Mouse (Mus musculus) heart, postnatal 36 days (tissue): ENCODE measurements around the gene Rc3h1. TPM values are rescaled to one million over a fixed set of nuclear protein-coding genes. Genes with fewer than 3 reads are reported as not detected.
"Not testable (repeated sequence)": the region's sequence is repeated elsewhere in the genome, so short reads cannot be mapped to it uniquely, and the experiment has no call there.

Source experiments
- DNase-seq, 2 experiments: peaks; one replicate each; pipeline ENCODE4 v3.0.0; 2021 to 2022
- intact Hi-C: fragments of 180-260 bp; cut with DNase I; formaldehyde crosslinking; loops from one replicate; pipeline ENCODE4 v1.15.1; 2025
- total RNA-seq, 2 experiments: library from RNA; stranded (reverse); gene quantifications; 2 replicates each; pipeline ENCODE4 v1.2.3; 2021

The Rc3h1 gene
- total RNA-seq, 2 experiments from 2014 or later, result 45.6 to 51.6 TPM

DNA sequence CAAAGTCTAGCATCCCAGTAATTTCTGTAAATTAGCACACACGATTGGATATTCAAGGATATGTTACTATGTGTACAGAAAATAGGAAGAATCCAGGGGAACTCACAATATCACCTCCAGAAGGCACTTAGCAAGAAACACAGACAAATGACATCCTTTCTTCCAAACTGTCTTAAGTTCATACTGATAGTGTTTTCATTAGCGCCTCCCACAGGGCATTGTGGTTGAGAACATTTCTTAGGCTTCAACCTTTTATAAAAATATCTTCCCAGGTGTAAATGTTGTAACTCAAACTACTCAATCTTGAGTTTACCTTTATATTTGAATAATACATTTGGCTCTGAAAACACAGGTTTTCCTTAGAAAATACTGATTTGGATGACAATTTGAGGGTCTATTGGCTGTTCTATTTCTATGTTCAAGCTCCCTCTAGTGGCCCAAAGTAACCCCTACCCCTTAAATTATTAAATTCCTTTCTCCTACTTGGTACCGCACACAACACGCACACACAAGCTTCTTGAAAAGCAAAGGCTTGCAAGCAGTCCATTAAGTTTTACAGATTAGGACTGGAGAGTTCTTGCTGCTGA, 27.8 kb downstream of the Rc3h1 start:
- no peak for DNase-seq
- intact Hi-C loops, result loop anchor here (1.0 to 5.0 kb wide), 5 partner anchors 37 to 191 kb away; partner anchors contain the start of gene Rabgap1l

DNA sequence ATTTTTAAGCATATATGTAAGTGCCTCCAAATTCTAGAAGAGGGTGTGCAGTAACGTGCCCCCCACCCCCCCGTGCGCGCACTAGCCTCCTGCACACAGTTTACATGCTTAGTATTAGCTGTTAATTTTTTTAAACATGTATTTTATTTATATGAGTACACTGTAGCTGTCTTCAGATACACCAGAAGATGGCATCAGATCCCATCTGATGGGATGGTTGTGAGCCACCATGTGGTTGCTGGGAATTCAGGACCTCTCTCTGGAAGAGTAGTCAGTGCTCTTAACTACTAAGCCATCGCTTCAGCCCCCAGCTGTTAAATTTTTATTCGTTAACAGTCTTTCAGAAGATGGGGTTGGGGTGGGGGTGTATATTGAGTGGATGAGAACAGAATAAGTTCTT, 29.3 kb downstream of the Rc3h1 start:
- no peak for DNase-seq
- intact Hi-C loops, result loop anchor here (2.0 kb wide), 1 partner anchor 81 kb away; no protein-coding TSS in a partner anchor

DNA sequence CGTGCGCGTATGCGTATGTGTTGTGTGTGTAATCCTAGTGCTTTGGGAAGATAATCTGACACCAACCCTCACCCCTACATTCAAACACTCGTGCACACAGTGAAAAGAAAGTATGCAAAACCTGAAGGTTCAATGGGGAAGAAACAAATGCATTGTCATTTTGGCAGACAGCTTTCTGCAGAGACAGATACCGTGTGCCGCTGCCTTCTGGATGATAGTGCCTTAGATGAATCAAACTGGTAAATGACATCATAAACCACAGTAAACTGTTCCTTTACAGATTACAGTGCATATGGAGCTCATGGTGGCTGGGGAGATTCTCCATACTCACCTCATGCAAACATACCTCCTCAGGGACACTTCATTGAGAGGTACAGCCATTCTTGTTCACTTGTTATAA, 57.0 kb downstream of the Rc3h1 start:
- intact Hi-C loops, result no loop called here

DNA sequence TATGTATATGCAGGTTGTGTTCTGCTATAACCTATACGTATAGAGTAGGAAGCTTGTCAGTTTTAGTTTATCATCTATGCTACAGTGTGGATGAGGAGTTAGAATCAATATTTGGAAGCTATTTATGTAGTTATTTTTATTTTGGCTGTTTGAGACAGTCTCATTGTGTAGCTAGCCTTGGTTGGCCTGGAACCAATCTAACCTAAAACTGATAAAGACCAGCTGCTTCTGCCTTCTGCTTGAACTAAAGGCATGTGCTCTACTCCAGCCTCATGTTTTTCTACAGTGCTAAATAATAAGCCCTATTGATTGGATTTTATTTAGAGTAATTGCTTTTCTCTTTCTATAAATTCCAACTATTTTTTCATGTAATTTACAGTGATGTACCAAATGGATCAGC, 61.0 kb downstream of the Rc3h1 start:
- intact Hi-C loops, result no loop called here
- DNase-seq, result no peak

More for the DNA sequence above, 57.0 kb downstream of the Rc3h1 start:
- no peak for DNase-seq

DNA sequence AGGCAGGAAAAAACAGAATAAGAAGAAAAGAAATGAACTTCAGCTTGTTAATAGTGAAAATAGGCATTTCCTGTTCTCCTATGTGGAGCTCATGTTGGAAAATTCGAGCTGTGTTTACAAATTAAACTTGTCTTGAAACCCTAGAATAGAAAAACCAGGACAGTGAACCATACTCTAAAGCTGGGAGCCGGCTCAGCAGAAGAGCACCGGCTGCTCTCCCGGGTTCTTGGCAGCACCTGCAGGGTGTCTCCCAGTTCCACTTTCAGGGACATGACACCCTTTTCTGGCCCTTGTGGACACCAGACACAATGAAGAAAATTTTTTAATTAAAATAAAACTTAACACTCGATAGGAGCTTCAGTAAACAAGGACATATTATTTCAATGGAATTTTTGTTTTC, 62.4 kb downstream of the Rc3h1 start:
- DNase-seq, result no peak
- intact Hi-C loops, result no loop called here

DNA sequence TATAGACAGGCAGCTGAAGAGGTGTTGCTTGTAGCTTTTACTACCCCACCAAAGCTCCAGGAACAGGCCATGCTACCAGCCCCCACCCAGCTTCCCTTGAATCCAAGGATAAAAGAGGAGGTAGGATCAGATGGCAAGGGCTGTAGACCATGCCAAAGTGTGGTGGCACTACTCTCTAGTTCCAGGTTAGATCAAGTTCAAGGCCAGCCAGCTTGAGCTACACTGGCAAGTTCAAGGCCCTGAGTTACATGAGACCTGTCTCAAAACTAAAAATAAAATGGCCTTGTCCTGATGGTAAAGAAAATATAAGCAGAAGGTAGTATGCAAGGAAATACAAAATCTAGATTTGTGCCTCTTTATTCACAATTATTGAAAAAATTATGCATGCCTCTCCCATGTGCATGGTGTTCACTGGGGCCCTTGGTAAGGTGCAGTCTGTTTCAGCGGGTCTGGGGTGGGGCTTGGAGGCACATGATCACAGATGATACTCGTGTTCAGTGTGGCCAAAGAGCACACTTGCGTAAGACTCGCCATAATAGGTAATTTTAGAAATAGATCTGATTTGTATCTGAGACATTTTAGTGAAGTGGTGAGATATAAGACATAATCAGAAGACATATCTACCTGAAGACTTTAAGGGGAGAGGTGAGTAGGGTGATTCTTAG, 72.0 kb downstream of the Rc3h1 start, which contains the start of gene Serpinc1:
Gene Serpinc1, plus strand, starts transcription at position 515 of the 665 bp plus-strand sequence.
- intact Hi-C loops, result no loop called here
- DNase-seq, result no peak

DNA sequence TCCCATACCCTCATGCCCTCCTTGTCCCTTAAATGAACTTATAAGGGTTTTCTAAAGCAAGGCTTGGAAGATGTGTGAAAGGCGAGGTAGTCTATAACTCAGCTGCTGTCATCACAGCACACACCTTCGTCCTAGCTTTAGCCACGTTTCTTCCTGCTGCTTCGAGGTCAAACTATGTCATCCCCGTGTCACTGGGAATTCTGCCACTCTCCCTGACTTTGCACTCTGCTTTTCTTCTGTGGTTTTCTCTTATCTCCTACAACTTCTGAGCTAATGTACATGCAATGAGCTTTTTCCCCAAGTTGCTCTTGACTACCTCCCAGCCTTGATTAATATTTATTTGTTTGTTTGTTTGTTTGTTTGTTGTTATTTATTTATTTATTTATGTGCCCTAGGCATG, 73.8 kb downstream of the Rc3h1 start:
- intact Hi-C loops, result no loop called here
- DNase-seq, result no peak

DNA sequence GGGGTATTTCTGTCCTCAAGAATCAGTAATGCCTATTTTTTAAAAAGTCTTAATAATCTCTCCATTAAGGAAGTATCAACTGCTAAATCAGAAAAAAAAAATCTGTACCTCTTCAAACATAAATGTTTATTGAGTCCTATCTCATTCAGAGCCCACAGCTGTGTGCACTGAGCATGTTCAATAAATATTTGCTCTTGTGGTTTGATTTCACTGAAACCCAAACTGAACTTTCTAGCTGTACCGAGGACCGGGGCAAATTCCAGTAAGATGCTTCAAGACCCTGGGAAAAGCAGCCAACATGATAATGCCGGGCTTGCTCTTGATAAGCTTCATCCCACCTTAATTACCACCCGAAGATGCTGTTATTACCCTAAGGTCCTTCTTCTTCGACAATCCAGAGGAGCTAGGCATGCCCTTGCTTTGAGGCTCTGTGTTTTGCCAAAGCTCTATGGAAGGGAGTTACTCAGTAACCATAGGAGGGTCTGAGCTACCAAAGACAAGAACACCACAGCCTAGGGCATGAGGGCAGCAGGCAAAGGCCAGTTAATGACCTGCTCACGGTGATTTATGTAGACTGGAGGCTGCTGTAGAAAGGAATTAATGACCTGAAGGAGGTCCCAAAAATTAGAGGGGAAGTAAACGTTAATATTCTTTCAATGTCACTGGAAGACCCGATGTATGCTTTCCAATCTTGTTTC, 74.5 kb downstream of the Rc3h1 start:
- intact Hi-C loops, result no loop called here
- DNase-seq, result no peak

DNA sequence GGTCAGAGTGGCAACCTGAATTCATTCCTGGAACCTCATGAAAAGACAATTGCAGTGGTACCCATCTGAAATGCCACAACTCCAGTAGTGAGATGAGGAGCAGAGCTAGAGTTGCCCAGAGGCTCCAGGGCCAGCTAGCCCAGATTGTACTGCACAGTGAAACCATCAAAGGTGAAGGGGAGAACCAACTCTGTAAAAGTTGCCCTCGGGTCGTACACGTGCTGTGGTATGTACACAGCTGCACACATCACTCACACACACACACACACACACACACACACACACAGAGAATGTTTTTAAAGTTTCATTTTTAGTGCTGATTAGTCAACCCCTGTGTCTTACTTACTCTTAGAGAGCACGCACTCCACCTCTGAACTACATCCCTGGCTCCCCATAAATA, 75.1 kb downstream of the Rc3h1 start:
- no peak for DNase-seq
- intact Hi-C loops, result no loop called here

DNA sequence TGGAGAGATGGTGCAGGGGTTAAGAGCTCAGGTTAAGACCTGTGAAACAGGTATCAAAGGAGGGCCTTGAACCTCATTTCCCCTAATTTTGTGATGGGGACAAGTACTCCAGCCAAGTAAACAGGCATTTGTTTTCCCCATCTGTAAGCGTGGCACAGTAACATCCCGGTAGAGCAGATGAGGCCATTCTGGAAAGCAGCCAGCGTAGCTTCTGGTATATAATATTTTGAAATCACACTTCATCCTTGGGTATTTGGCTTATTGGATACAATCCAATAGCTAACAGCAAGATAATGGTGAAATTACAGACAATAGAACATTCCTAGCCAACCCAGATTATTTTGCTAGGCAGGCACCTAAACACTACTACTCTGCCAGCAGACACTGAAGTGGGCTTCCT, 76.7 kb downstream of the Rc3h1 start:
- intact Hi-C loops, result no loop called here
- no peak for DNase-seq

DNA sequence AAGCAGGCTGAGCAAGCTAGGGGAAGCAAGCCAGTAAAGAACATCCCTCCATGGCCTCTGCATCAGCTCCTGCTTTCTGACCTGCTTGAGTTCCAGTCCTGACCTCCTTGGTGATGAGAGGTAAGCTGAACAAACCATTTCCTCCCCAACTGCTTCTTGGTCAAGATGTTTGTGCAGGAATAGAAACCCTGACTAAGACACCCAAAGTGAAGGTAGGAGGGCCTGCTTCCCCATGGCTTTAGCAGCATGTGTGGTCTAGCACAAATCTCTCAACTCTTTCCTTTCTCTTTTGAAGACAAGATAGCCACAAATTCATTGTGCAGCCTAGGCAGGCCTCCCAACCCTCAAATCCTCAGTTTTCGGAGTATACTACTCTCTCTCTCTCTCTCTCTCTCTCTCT, 78.5 kb downstream of the Rc3h1 start:
- DNase-seq, intact Hi-C loops: not testable (repeated sequence)

DNA sequence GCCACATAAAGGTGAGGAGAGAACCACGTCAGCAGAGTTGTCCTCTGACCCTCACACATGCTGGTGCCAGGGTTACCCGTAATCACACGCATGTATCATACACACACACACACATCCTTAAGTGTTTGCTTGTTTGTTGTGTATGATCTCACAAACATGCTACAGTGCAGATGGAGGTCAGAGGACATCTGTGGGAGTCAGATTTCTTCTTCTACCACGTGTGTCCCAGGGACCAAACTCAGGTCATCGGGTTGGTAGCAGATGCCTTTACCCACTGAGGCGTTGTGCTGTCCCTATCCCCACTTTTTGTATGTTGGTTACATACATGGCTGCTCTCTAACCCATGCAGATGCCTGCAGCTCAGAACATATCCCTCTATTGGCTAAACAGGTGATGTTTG, 79.3 kb downstream of the Rc3h1 start:
- intact Hi-C loops, result no loop called here
- DNase-seq, result no peak

DNA sequence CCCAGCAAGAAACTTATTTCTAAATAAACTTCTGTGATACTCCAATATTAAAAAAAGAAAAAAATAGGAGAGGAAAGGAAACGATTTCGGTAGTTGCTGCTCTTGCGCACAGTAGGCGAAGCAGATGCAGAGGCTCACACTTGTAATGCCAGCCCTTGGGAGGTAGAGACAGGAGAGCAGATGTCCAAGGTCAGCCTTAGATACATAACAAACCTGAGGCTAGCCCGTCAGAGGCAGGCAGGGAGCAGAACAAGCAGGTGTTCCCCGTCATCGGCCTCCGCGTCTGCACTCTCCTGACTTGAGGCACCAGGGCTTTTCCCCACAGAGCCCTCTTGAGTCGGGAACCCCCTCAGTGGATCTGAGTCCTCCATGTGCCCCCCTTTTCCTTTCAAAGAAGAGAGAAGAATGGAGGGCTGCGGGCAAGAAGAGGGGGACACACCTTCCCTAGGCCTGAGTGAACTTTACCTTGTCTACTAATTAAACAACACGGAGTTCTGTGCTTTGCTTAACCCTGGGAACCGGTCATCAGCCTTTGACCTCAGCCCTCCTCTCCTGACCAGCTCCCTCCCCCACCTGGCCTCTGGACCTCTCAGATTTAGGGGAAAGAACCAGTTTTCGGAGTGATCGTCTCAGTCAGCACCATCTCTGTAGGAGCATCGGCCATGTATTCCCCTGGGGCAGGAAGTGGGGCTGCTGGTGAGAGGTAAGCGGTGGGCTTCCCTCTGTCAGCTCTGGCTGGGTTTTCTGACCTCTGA, 80.8 kb downstream of the Rc3h1 start:
- intact Hi-C loops, result no loop called here

DNA sequence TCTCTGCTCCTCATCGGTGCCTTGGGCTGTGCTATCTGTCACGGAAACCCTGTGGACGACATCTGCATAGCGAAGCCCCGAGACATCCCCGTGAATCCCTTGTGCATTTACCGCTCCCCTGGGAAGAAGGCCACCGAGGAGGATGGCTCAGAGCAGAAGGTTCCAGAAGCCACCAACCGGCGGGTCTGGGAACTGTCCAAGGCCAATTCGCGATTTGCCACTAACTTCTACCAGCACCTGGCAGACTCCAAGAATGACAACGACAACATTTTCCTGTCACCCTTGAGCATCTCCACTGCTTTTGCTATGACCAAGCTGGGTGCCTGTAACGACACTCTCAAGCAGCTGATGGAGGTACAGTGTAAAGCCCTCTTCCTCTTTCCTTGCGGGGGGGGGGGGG, 83.2 kb downstream of the Rc3h1 start:
- no peak for DNase-seq
- intact Hi-C loops, result no loop called here

More for the DNA sequence above, 80.8 kb downstream of the Rc3h1 start:
- DNase-seq, result no peak

DNA sequence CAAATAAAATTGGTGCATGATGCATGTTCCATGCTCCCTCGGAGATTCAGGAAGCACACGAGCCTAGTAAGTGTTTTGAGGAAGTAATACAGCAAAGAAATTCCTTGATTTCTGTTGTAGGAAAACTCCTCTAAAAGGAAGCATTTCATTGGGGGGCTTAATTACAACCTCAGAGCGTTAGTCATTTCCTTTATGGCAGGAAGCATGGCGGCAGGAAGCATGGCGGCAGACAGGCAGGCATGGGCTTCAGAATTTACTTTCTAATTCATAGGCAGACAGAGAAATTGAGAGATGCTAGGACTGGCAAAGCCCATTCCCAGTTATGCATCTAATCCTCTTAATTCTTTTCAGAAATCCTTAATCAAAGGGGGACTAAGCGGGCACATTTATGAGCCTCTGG, 87.6 kb downstream of the Rc3h1 start:
- DNase-seq, result no peak
- intact Hi-C loops, result no loop called here

DNA sequence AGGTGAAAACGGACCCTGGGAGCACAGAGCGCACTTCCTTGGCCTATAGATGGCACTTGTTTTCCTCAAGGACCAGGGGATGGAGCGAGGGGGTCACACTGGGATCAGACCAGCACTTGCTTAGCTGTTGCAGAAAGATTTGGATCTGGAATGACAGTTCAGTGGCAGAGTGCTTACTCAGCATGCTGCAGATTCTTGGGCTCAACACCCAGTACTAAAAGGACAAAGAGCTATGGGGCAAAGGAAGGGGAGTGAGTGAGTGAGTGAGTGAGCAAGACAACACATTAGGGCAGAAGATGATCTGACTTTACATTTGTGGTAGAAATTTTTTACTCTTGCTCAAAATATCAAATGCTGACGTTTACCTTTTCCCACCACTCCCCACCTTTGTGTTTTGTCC, 98.7 kb downstream of the Rc3h1 start:
- no peak for DNase-seq
- intact Hi-C loops, result no loop called here

DNA sequence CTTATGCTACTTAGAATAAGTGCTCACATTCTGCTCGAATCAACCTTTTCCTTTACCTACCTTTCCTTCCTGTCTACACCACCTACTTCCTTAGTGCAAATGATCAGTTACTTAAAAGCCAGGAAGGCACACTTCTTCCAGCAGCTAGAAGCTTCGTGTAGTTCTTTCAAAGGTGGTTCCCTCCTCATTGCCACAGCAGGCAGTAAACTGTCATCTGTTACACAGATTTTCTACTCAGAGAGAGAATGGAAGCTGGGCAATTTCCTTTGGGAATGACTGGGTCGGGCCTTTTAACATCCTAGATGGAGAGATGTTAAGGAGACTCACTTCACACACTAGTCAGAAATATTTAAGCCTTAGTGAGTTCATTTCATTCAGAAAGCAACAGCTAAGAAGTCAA, 99.3 kb downstream of the Rc3h1 start:
- intact Hi-C loops, result no loop called here
- no peak for DNase-seq

DNA sequence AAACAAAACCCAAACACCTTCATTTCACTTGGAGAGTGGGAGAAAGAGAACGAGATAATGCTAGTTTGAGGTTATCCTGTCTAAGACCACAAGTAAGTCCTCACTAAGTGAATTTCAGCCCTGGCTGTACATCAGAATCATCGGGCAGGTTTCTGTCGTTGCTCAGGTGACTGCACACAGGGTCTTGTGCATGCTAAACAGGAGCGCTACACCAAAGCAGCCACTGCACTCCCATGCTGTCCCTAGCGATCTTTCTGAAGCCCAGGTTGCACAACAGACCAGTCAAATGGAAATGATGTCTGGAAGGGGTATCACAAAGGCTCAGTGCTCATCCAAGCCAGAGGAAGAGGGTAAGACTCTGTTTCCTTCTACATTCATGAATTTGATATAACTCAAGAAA, 100.3 kb downstream of the Rc3h1 start:
- intact Hi-C loops, result no loop called here
- DNase-seq, result no peak

DNA sequence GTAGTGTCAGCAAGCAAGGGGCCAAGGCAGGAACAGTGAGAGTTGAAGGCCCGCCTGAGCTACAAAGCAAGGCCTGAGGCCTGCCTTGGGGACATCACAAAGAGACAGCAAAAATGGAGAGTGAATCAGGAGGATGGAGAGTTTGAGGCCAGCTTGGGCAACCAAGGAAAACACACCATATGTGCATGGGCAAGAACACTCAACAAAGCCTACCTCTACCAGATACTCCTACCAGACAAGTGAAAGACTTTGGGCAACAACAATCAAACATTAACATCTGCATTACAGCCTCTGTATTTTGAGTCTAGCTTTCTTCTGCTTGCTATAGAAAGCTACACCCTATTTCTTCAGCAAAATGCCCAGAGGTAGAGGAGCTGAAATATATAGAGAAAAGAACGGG, 101.8 kb downstream of the Rc3h1 start:
- DNase-seq, result no peak
- intact Hi-C loops, result no loop called here

DNA sequence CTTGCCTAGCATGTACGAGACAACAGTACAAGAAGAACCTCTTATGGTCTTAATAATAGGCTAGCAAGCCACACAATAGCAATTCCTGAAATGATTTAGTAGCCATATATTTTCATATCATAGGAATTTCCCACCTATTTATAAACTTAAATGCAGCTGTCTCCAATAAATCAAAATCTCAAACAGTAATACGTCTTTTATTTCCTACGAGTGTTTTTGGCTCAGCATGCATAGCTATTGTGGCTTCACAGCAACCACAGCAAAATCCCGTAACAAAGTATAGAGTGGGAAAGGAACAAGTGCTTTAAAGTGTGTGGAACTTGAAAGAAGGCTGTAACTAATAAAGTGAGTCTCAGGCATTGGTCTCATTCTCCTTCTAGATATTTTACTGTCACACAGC, 104.2 kb downstream of the Rc3h1 start:
- intact Hi-C loops, result no loop called here

DNA sequence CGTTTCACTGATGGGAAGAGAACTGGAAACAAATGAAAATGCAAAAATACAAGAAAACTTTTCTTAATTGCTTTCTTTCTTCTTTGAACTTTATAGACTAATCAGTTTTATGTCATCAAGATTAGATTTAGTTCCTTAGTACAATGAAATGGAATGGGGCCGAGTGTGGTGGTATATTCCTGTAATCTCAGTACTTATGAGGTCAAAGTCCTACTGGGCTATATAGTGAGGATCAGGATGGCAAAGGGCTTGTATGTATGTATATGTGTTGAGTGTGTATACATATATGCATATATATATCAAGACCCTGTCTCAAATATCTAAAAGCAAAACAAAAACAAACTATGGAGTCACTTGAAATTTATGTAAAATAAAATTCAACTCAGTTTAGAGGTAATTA, 110.2 kb downstream of the Rc3h1 start:
- intact Hi-C loops, result no loop called here
- DNase-seq, result no peak

More for the DNA sequence above, 104.2 kb downstream of the Rc3h1 start:
- DNase-seq, result no peak
